ENCODE assay signal across 12 mouse cellular contexts in the genomic region with DNA sequence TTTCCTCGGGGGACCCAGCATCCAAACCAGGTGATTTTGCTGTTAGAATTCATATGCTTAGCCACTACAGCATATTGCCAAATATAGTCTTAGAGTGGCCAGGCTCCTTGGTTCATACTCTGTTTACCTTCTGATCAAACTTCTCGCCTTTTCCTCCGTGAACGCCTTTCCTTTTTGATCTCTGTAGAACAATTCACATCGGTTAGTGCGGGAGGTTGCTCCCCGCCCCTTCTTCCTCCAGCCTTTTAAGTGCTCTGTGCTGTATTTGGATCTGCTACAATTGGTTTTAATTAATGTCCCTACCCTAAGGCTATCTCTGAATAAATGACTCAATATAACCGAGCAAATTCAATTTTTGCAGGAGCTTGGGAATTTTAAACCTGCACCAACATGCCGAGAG. TPM values are rescaled to one million over a fixed set of nuclear protein-coding genes. Genes with fewer than 3 reads are reported as not detected.
DNase-seq lines count a peak whose midpoint lies in the region; ATAC-seq and TF ChIP-seq lines count a peak whose summit lies in the region.
"Had no signal": no experiment of that assay in that cellular context is flagged by ENCODE, and none has a peak within 500 bp of the region (broad histone marks: within the 10 kb centered on the region; RNA-seq: fewer than 3 reads in every experiment).

No protein-coding gene starts in this region.

- H3K4me3 ChIP-seq in heart, embryonic 11.5 days (ENCODE audit: low read depth, low read length), result no peak overlapping the region
- H3K4me3 ChIP-seq in limb, embryonic 11.5 days (ENCODE audit: low read depth, low read length), result no peak overlapping the region
- H3K4me3 ChIP-seq in limb, embryonic 10.5 days, result no peak overlapping the region
- H3K4me3 ChIP-seq in embryonic facial prominence, embryonic 13.5 days, result peak overlapping the region; percentile 34
- H3K4me3 ChIP-seq in lung, postnatal 0 days (ENCODE audit: low read depth, low read length), result peak overlapping the region; percentile 23
- H3K4me3 ChIP-seq: forebrain, embryonic 15.5 days; heart, embryonic 15.5 days; liver, embryonic 13.5 days; midbrain, embryonic 12.5 days had no signal

- ATAC-seq in heart, embryonic 11.5 days (replicated peaks; ENCODE audit: insufficient number of reproducible peaks, low FRiP score, low TSS enrichment), result no peak
- 0 out of 2 replicates have a peak, but pooled peaks have one; percentile 33 for ATAC-seq in limb, embryonic 11.5 days (ENCODE audit: insufficient number of reproducible peaks, low FRiP score, low TSS enrichment, low read depth)
- ATAC-seq in embryonic facial prominence, embryonic 13.5 days (ENCODE audit: insufficient number of reproducible peaks, insufficient read depth, low FRiP score, low TSS enrichment, low read depth), result no peak; the same call in 1 of the 2 replicates
- ATAC-seq in lung, postnatal 0 days, result peak; percentile 47; the same call in 1 of the 2 replicates
- no peak for ATAC-seq in frontal cortex, adult (ENCODE audit: low TSS enrichment)
- ATAC-seq: forebrain, embryonic 15.5 days had no signal

- H3K4me1 ChIP-seq in heart, embryonic 11.5 days (ENCODE audit: control insufficient read depth, insufficient read depth, low read length), result no peaks in the 10 kb centered on the region
- no peaks in the 10 kb centered on the region for H3K4me1 ChIP-seq in limb, embryonic 11.5 days (ENCODE audit: control insufficient read depth, insufficient read depth, low read length)
- H3K4me1 ChIP-seq in limb, embryonic 10.5 days, result peaks cover 18% of the 10 kb centered on the region
- H3K4me1 ChIP-seq in embryonic facial prominence, embryonic 13.5 days, result peaks cover 16% of the 10 kb centered on the region
- H3K4me1 ChIP-seq in lung, postnatal 0 days (ENCODE audit: insufficient read depth, low read depth, low read length), result no peaks in the 10 kb centered on the region
- H3K4me1 ChIP-seq: forebrain, embryonic 15.5 days; heart, embryonic 15.5 days; liver, embryonic 13.5 days; midbrain, embryonic 12.5 days had no signal

- no peaks in the 10 kb centered on the region for H3K36me3 ChIP-seq in heart, embryonic 11.5 days (ENCODE audit: control insufficient read depth, insufficient read depth, low read length)
- no peaks in the 10 kb centered on the region for H3K36me3 ChIP-seq in limb, embryonic 11.5 days (ENCODE audit: control insufficient read depth, insufficient read depth, low read length)
- H3K36me3 ChIP-seq in limb, embryonic 10.5 days, result no peaks in the 10 kb centered on the region
- no peaks in the 10 kb centered on the region for H3K36me3 ChIP-seq in embryonic facial prominence, embryonic 13.5 days
- H3K36me3 ChIP-seq in lung, postnatal 0 days (ENCODE audit: insufficient read depth, low read length), result no peaks in the 10 kb centered on the region
- H3K36me3 ChIP-seq: forebrain, embryonic 15.5 days; heart, embryonic 15.5 days; liver, embryonic 13.5 days; midbrain, embryonic 12.5 days had no signal

- H3K27ac ChIP-seq in heart, embryonic 11.5 days (ENCODE audit: low read depth, low read length), result no peak overlapping the region
- H3K27ac ChIP-seq in limb, embryonic 11.5 days (replicated peaks; ENCODE audit: low read depth, low read length), result no peak overlapping the region
- H3K27ac ChIP-seq in limb, embryonic 10.5 days, result no peak overlapping the region
- H3K27ac ChIP-seq in embryonic facial prominence, embryonic 13.5 days, result no peak overlapping the region
- no peak overlapping the region for H3K27ac ChIP-seq in lung, postnatal 0 days (ENCODE audit: low read length)
- H3K27ac ChIP-seq: forebrain, embryonic 15.5 days; heart, embryonic 15.5 days; liver, embryonic 13.5 days; midbrain, embryonic 12.5 days had no signal

- no peaks in the 10 kb centered on the region for H3K9me3 ChIP-seq in heart, embryonic 11.5 days (replicated peaks; ENCODE audit: control insufficient read depth, low read length)
- no peaks in the 10 kb centered on the region for H3K9me3 ChIP-seq in limb, embryonic 11.5 days (ENCODE audit: control insufficient read depth, low read length)
- H3K9me3 ChIP-seq in limb, embryonic 10.5 days (replicated peaks), result no peaks in the 10 kb centered on the region
- no peaks in the 10 kb centered on the region for H3K9me3 ChIP-seq in embryonic facial prominence, embryonic 13.5 days
- H3K9me3 ChIP-seq in lung, postnatal 0 days (ENCODE audit: low read length), result no peaks in the 10 kb centered on the region
- H3K9me3 ChIP-seq: forebrain, embryonic 15.5 days; heart, embryonic 15.5 days; liver, embryonic 13.5 days; midbrain, embryonic 12.5 days had no signal

- no peak for TF ChIP-seq EP300 in lung, postnatal 0 days (IDR thresholded peaks at IDR 0.05)

- DNase-seq in heart, adult 18-20 months, result peak; percentile 19 to 65
- DNase-seq in limb, embryonic 11.5 days (ENCODE audit: low spot score), result no peak
- no peak for DNase-seq in limb, embryonic 10.5 days (ENCODE audit: low spot score)
- DNase-seq in lung, postnatal 0 days (ENCODE audit: low spot score), result peak; percentile 34
- no peak for DNase-seq in cerebellum, postnatal 14 days
- DNase-seq: liver, embryonic 13.5 days had no signal

- no peaks in the 10 kb centered on the region for H3K27me3 ChIP-seq in heart, embryonic 11.5 days (ENCODE audit: control insufficient read depth, insufficient read depth, low read length)
- no peaks in the 10 kb centered on the region for H3K27me3 ChIP-seq in limb, embryonic 11.5 days (ENCODE audit: control insufficient read depth, insufficient read depth, low read length)
- H3K27me3 ChIP-seq in limb, embryonic 10.5 days (ENCODE audit: low read depth, poor library complexity, severe bottlenecking), result no peaks in the 10 kb centered on the region
- 0 out of 2 replicates have a peak, but pooled peaks cover 2% of the 10 kb centered on the region for H3K27me3 ChIP-seq in embryonic facial prominence, embryonic 13.5 days
- no peaks in the 10 kb centered on the region for H3K27me3 ChIP-seq in lung, postnatal 0 days (replicated peaks; ENCODE audit: insufficient read depth, low read length)
- H3K27me3 ChIP-seq: forebrain, embryonic 15.5 days; heart, embryonic 15.5 days; liver, embryonic 13.5 days; midbrain, embryonic 12.5 days had no signal

- H3K4me2 ChIP-seq in heart, embryonic 11.5 days, result no peak overlapping the region
- no peak overlapping the region for H3K4me2 ChIP-seq in limb, embryonic 11.5 days (ENCODE audit: low read depth, severe bottlenecking)
- H3K4me2 ChIP-seq in embryonic facial prominence, embryonic 13.5 days, result peak overlapping the region; percentile 57
- H3K4me2 ChIP-seq in lung, postnatal 0 days (replicated peaks; ENCODE audit: low read depth, low read length), result peak overlapping the region; percentile 43
- H3K4me2 ChIP-seq: forebrain, embryonic 15.5 days; heart, embryonic 15.5 days; liver, embryonic 13.5 days; midbrain, embryonic 12.5 days had no signal

- 73% methylated on average over 9 of the region's 9 CpGs for WGBS in heart, embryonic 11.5 days (ENCODE audit: insufficient replicate concordance)
- WGBS in limb, embryonic 11.5 days, result 29% methylated on average over 9 of the region's 9 CpGs
- WGBS in limb, embryonic 10.5 days, result 42% methylated on average over 9 of the region's 9 CpGs
- 11% methylated on average over 9 of the region's 9 CpGs for WGBS in embryonic facial prominence, embryonic 13.5 days
- 31% methylated on average over 9 of the region's 9 CpGs for WGBS in lung, postnatal 0 days

- no peak for TF ChIP-seq CTCF in lung, postnatal 0 days (IDR thresholded peaks at IDR 0.05)

- H3K9ac ChIP-seq in heart, embryonic 11.5 days (ENCODE audit: low read depth, low read length), result no peak overlapping the region
- H3K9ac ChIP-seq in limb, embryonic 11.5 days (ENCODE audit: low read length), result no peak overlapping the region
- H3K9ac ChIP-seq in embryonic facial prominence, embryonic 13.5 days, result peak overlapping the region; percentile 40; the same call in 1 of the 2 replicates
- no peak overlapping the region for H3K9ac ChIP-seq in lung, postnatal 0 days (replicated peaks; ENCODE audit: low read depth)
- H3K9ac ChIP-seq: forebrain, embryonic 15.5 days; heart, embryonic 15.5 days; liver, embryonic 13.5 days; midbrain, embryonic 12.5 days had no signal

RNA-seq across cellular contexts. Expression of a gene that starts 12.2 kb away (rescaled TPM):
- total RNA-seq in heart, adult 18-20 months (2021), result 10 to 100 TPM; 45.4 to 51.7 TPM
- 11.3 and 13.2 TPM in 2 replicates for polyA plus RNA-seq in heart, embryonic 11.5 days (2014; fragmentation: Nextera tagmentation; extraction: Ambion mirVana)
- polyA plus RNA-seq in limb, embryonic 11.5 days (2014; fragmentation: Nextera tagmentation; extraction: Ambion mirVana), result 12.6 and 15.2 TPM in 2 replicates
- polyA plus RNA-seq in limb, embryonic 10.5 days (2016; fragmentation: Nextera tagmentation; extraction: Ambion mirVana), result 12.2 and 14.3 TPM in 2 replicates
- polyA plus RNA-seq in embryonic facial prominence, embryonic 13.5 days (2015; fragmentation: Nextera tagmentation; extraction: Ambion mirVana), result 20.4 and 24.5 TPM in 2 replicates
- 29.5 and 30.6 TPM in 2 replicates for polyA plus RNA-seq in lung, postnatal 0 days (2015; fragmentation: Nextera tagmentation; extraction: Ambion mirVana)

RNA-seq across cellular contexts. Expression of a gene that starts 33.2 kb away (rescaled TPM):
- 10 to 100 TPM; 32.0 to 32.3 TPM for total RNA-seq in heart, adult 18-20 months (2021)
- polyA plus RNA-seq in heart, embryonic 11.5 days (2014; fragmentation: Nextera tagmentation; extraction: Ambion mirVana), result 22.4 and 24.3 TPM in 2 replicates
- 24.9 and 25.2 TPM in 2 replicates for polyA plus RNA-seq in limb, embryonic 11.5 days (2014; fragmentation: Nextera tagmentation; extraction: Ambion mirVana)
- 23.7 and 26.4 TPM in 2 replicates for polyA plus RNA-seq in limb, embryonic 10.5 days (2016; fragmentation: Nextera tagmentation; extraction: Ambion mirVana)
- 19.5 and 21.5 TPM in 2 replicates for polyA plus RNA-seq in embryonic facial prominence, embryonic 13.5 days (2015; fragmentation: Nextera tagmentation; extraction: Ambion mirVana)
- 10.9 and 11.5 TPM in 2 replicates for polyA plus RNA-seq in lung, postnatal 0 days (2015; fragmentation: Nextera tagmentation; extraction: Ambion mirVana)

Comparison
In these comparisons a context has a peak if more than half of its experiments do, and no peak if none do; other contexts are left out.
1. DNase-seq: peak in heart, adult 18-20 months (2 of 2) and lung, postnatal 0 days (single experiment); none in limb, embryonic 11.5 days (single experiment), limb, embryonic 10.5 days (single experiment) and cerebellum, postnatal 14 days (0 of 2).
2. ATAC-seq: peak in limb, embryonic 11.5 days (single experiment) and lung, postnatal 0 days (single experiment); none in heart, embryonic 11.5 days (single experiment), embryonic facial prominence, embryonic 13.5 days (single experiment) and frontal cortex, adult (single experiment).
3. H3K4me2 ChIP-seq: peak in embryonic facial prominence, embryonic 13.5 days (single experiment) and lung, postnatal 0 days (single experiment); none in heart, embryonic 11.5 days (single experiment) and limb, embryonic 11.5 days (single experiment).
4. H3K4me3 ChIP-seq: peak in embryonic facial prominence, embryonic 13.5 days (single experiment) and lung, postnatal 0 days (single experiment); none in heart, embryonic 11.5 days (single experiment), limb, embryonic 11.5 days (single experiment) and limb, embryonic 10.5 days (single experiment).